Mouse (Mus musculus) liver, adult 2 months (tissue): ENCODE data around the gene Rab29.
A peak's percentile ranks its signal among the peaks of the same experiment; 100 is the strongest.

Source experiments
- CTCF ChIP-seq: fragments of 200-500 bp; IDR thresholded peaks from 2 replicates; pipeline ENCODE4 v1.5.1; 2011; ENCODE audit warnings: low read depth, low read length, control low read depth
- POLR2A ChIP-seq: fragments of 200-500 bp; IDR thresholded peaks from 2 replicates; pipeline ENCODE4 v1.6.1; 2011; ENCODE audit warnings: low read length, control low read depth; ENCODE audit not compliant: insufficient read depth; ENCODE audit errors: extremely low read depth

DNA sequence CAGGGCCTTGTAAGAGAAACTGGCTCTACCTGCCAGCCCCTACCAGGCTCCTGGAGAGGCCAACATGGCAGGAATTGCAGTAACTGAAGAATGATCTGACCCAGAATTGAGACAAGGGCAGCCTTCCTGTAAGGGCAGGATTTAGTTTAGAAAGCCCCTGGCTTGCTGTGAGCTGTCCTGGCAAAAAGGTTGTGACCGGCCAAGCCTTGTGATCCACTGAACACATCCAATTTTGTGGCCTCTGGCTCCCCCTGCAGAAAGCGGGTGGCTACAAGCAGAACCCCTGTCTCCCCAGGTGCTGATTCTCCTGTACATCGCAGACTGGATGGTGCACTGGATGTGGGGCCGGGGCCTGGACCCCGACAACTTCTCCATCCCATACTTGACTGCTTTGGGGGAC, 20.8 kb upstream of the Rab29 start:
- TF ChIP-seq POLR2A (no peak), CTCF (peak; percentile 86)
